Mouse (Mus musculus): ENCODE results near the gene Sumo1.

- TF ChIP-seq CTCF (IDR thresholded peaks at IDR 0.05; ENCODE audit: low read depth, low read length) (no peak), POLR2A (IDR thresholded peaks at IDR 0.05; ENCODE audit: insufficient read depth, low read length) (no peak), EP300 (IDR thresholded peaks at IDR 0.05; ENCODE audit: insufficient read depth, low read depth, low read length) (no peak)
These were observed 64.2 kb downstream of the Sumo1 start for GRCm38 (mm10) chr1:59606479-59606878.
